Mouse (Mus musculus): ENCODE measurements around the gene Ppp1r1b. TPM values are rescaled to one million over a fixed set of nuclear protein-coding genes. Genes with fewer than 3 reads are reported as not detected.
A peak's percentile ranks its signal among the peaks of the same experiment; 100 is the strongest.

Ppp1r1b gene
- polyA plus RNA-seq, 1 experiment from 2014 or later, result 0.13 TPM

GRCm38 (mm10) chr11:98392645-98393044, 44.4 kb downstream of the Ppp1r1b start:
- 51% methylated on average over 4 of the region's 4 CpGs for WGBS

GRCm38 (mm10) chr11:98393317-98393716, 45.1 kb downstream of the Ppp1r1b start:
- Histone ChIP-seq H3K27me3 (replicated peaks) (peaks cover 31% of the 10 kb centered on the region), H3K4me3 (no peak overlapping the region), H3K27ac (no peak overlapping the region), H3K4me2 (replicated peaks) (no peak overlapping the region), H3K36me3 (no peaks in the 10 kb centered on the region), H3K9ac (no peak overlapping the region), H3K9me3 (no peaks in the 10 kb centered on the region), H3K4me1 (peaks cover 18% of the 10 kb centered on the region; the same call in 1 of the 2 replicates)
- no peak for ATAC-seq (ENCODE audit: low FRiP score, low read depth)
- 75% methylated on average over 6 of the region's 6 CpGs for WGBS

More at GRCm38 (mm10) chr11:98392645-98393044, 44.4 kb downstream of the Ppp1r1b start:
- Histone ChIP-seq H3K4me3 (no peak overlapping the region), H3K4me2 (replicated peaks) (no peak overlapping the region), H3K9ac (no peak overlapping the region), H3K27me3 (replicated peaks) (peaks cover 38% of the 10 kb centered on the region), H3K9me3 (no peaks in the 10 kb centered on the region), H3K36me3 (no peaks in the 10 kb centered on the region), H3K4me1 (peaks cover 18% of the 10 kb centered on the region; the same call in 1 of the 2 replicates), H3K27ac (no peak overlapping the region)
- no peak for ATAC-seq (ENCODE audit: low FRiP score, low read depth)

GRCm38 (mm10) chr11:98394301-98394700, 46.1 kb downstream of the Ppp1r1b start:
- Histone ChIP-seq H3K4me1 (peaks cover 13% of the 10 kb centered on the region; the same call in 1 of the 2 replicates), H3K27me3 (replicated peaks) (peaks cover 22% of the 10 kb centered on the region), H3K9ac (no peak overlapping the region), H3K4me3 (no peak overlapping the region), H3K4me2 (replicated peaks) (no peak overlapping the region), H3K27ac (no peak overlapping the region), H3K9me3 (no peaks in the 10 kb centered on the region), H3K36me3 (no peaks in the 10 kb centered on the region)
- WGBS, result 59% methylated on average over 6 of the region's 6 CpGs
- no peak for ATAC-seq (ENCODE audit: low FRiP score, low read depth)

- Histone ChIP-seq H3K4me3 (no peak overlapping the region), H3K9me3 (no peaks in the 10 kb centered on the region), H3K9ac (no peak overlapping the region), H3K27me3 (replicated peaks) (peaks cover 21% of the 10 kb centered on the region), H3K4me1 (peaks cover 17% of the 10 kb centered on the region; the same call in 1 of the 2 replicates), H3K4me2 (replicated peaks) (no peak overlapping the region), H3K27ac (no peak overlapping the region), H3K36me3 (no peaks in the 10 kb centered on the region)
- no peak for ATAC-seq (ENCODE audit: low FRiP score, low read depth)
- 67% methylated on average over 4 of the region's 4 CpGs for WGBS
Measured at GRCm38 (mm10) chr11:98395041-98395440, 46.8 kb downstream of the Ppp1r1b start.

GRCm38 (mm10) chr11:98397946-98398345, 49.7 kb downstream of the Ppp1r1b start:
- no peak for ATAC-seq (ENCODE audit: low FRiP score, low read depth)
- 91% methylated on average over 7 of the region's 7 CpGs for WGBS
- Histone ChIP-seq H3K4me2 (replicated peaks) (no peak overlapping the region), H3K27me3 (replicated peaks) (no peaks in the 10 kb centered on the region; the same call in 1 of the 2 replicates), H3K9me3 (no peaks in the 10 kb centered on the region), H3K4me3 (no peak overlapping the region), H3K36me3 (no peaks in the 10 kb centered on the region), H3K27ac (no peak overlapping the region), H3K4me1 (peaks cover 20% of the 10 kb centered on the region), H3K9ac (no peak overlapping the region)

- peak within 1 kb of the TSS; percentile 63 for H3K4me3 ChIP-seq
- WGBS, result 1% methylated on average over 40 of the region's 40 CpGs
- peaks cover 8% of the 10 kb centered on the region for H3K4me1 ChIP-seq
- no peaks in the 10 kb centered on the region for H3K9me3 ChIP-seq
- H3K9ac ChIP-seq, result peak within 1 kb of the TSS; percentile 66
- peaks cover 3% of the 10 kb centered on the region for H3K27me3 ChIP-seq (replicated peaks)
- H3K4me2 ChIP-seq (replicated peaks), result peak within 1 kb of the TSS; percentile 74
- H3K36me3 ChIP-seq, result no peaks in the 10 kb centered on the region
- peak within 1 kb of the TSS; percentile 89 for H3K27ac ChIP-seq
- peak; percentile 92 for ATAC-seq (ENCODE audit: low FRiP score, low read depth)
Measured at GRCm38 (mm10) chr11:98400161-98400726, 52.0 kb downstream of the Ppp1r1b start, which contains the start of gene Pgap3. Gene Pgap3, minus strand, starts transcription at chr11:98400490.

GRCm38 (mm10) chr11:98400816-98401215, 52.6 kb downstream of the Ppp1r1b start:
- H3K27me3 ChIP-seq (replicated peaks), result peaks cover 3% of the 10 kb centered on the region
- ATAC-seq (ENCODE audit: low FRiP score, low read depth), result no peak
- H3K4me3 ChIP-seq, result peak overlapping the region; percentile 63
- H3K4me1 ChIP-seq, result peaks cover 8% of the 10 kb centered on the region
- peak overlapping the region; percentile 74 for H3K4me2 ChIP-seq (replicated peaks)
- no peaks in the 10 kb centered on the region for H3K9me3 ChIP-seq
- H3K27ac ChIP-seq, result no peak overlapping the region
- no peaks in the 10 kb centered on the region for H3K36me3 ChIP-seq
- H3K9ac ChIP-seq, result peak overlapping the region; percentile 66; the same call in 1 of the 2 replicates
- 64% methylated on average over 3 of the region's 3 CpGs for WGBS

GRCm38 (mm10) chr11:98406621-98407020, 58.4 kb downstream of the Ppp1r1b start:
- no peaks in the 10 kb centered on the region for H3K9me3 ChIP-seq
- H3K36me3 ChIP-seq, result no peaks in the 10 kb centered on the region
- peaks cover 12% of the 10 kb centered on the region for H3K27me3 ChIP-seq (replicated peaks)
- ATAC-seq (ENCODE audit: low FRiP score, low read depth), result no peak
- WGBS, result 76% methylated on average over 6 of the region's 6 CpGs
- no peak overlapping the region for H3K4me2 ChIP-seq (replicated peaks)
- no peak overlapping the region for H3K9ac ChIP-seq
- H3K27ac ChIP-seq, result no peak overlapping the region
- H3K4me3 ChIP-seq, result no peak overlapping the region
- H3K4me1 ChIP-seq, result peaks cover 8% of the 10 kb centered on the region; the same call in 1 of the 2 replicates

Other genes starting within 250 kb of the Ppp1r1b start
- 33.1 and 40.7 TPM in 2 replicates for gene Fbxl20, start 198.0 kb upstream of the Ppp1r1b start, polyA plus RNA-seq (2016; fragmentation: Nextera tagmentation; extraction: Ambion mirVana)
- 62.9 and 74.0 TPM in 2 replicates for gene Med1, start 155.1 kb upstream of the Ppp1r1b start, polyA plus RNA-seq (2016; fragmentation: Nextera tagmentation; extraction: Ambion mirVana)
- 13.5 and 13.6 TPM in 2 replicates for gene Cdk12, start 145.3 kb upstream of the Ppp1r1b start, polyA plus RNA-seq (2016; fragmentation: Nextera tagmentation; extraction: Ambion mirVana)
- gene Neurod2, start 18.8 kb upstream of the Ppp1r1b start, polyA plus RNA-seq (2016; fragmentation: Nextera tagmentation; extraction: Ambion mirVana), result 10.0 and 11.2 TPM in 2 replicates
- gene Stard3, start 10.0 kb downstream of the Ppp1r1b start, polyA plus RNA-seq (2016; fragmentation: Nextera tagmentation; extraction: Ambion mirVana), result 45.7 and 47.4 TPM in 2 replicates
- gene Tcap, start 35.4 kb downstream of the Ppp1r1b start, polyA plus RNA-seq (2016; fragmentation: Nextera tagmentation; extraction: Ambion mirVana), result 2.7 and 2.9 TPM in 2 replicates
- 0.49 and 1.2 TPM in 2 replicates for gene Pnmt, start 38.0 kb downstream of the Ppp1r1b start, polyA plus RNA-seq (2016; fragmentation: Nextera tagmentation; extraction: Ambion mirVana)
- gene Pgap3, start 52.1 kb downstream of the Ppp1r1b start, polyA plus RNA-seq (2016; fragmentation: Nextera tagmentation; extraction: Ambion mirVana), result 9.0 and 9.5 TPM in 2 replicates
- gene Erbb2, start 64.1 kb downstream of the Ppp1r1b start, polyA plus RNA-seq (2016; fragmentation: Nextera tagmentation; extraction: Ambion mirVana), result 16.4 and 17.5 TPM in 2 replicates
- 192 and 196 TPM in 2 replicates for gene Mien1, start 90.6 kb downstream of the Ppp1r1b start, polyA plus RNA-seq (2016; fragmentation: Nextera tagmentation; extraction: Ambion mirVana)
- gene Grb7, start 98.0 kb downstream of the Ppp1r1b start, polyA plus RNA-seq (2016; fragmentation: Nextera tagmentation; extraction: Ambion mirVana), result 0.66 and 0.99 TPM in 2 replicates
- 0.25 and 0.34 TPM in 2 replicates for gene Ikzf3, start 197.6 kb downstream of the Ppp1r1b start, polyA plus RNA-seq (2016; fragmentation: Nextera tagmentation; extraction: Ambion mirVana)
- gene Zpbp2, start 202.7 kb downstream of the Ppp1r1b start, polyA plus RNA-seq (2016; fragmentation: Nextera tagmentation; extraction: Ambion mirVana), result 0.15 TPM in 1 of 2 replicates, not detected in the other
- 70.4 and 72.2 TPM in 2 replicates for gene Ormdl3, start 239.0 kb downstream of the Ppp1r1b start, polyA plus RNA-seq (2016; fragmentation: Nextera tagmentation; extraction: Ambion mirVana)
- gene Lrrc3c, start 249.9 kb downstream of the Ppp1r1b start, polyA plus RNA-seq (2016; fragmentation: Nextera tagmentation; extraction: Ambion mirVana), result not detected in 2 replicates